Mouse (Mus musculus) C2C12 (cell line): ENCODE results near the gene Gpr4.

Experiments
- CEBPB ChIP-seq: IDR thresholded peaks from one replicate; pipeline ENCODE4 v1.6.1; 2011; ENCODE audit warnings: low read depth, mild to moderate bottlenecking, control low read depth, moderate library complexity
- CTCF ChIP-seq: IDR thresholded peaks from one replicate; pipeline ENCODE4 v1.5.1; 2011; ENCODE audit not compliant: control insufficient read depth, insufficient read depth, insufficient read length
- FOSL1 ChIP-seq: IDR thresholded peaks from one replicate; pipeline ENCODE4 v1.8.0; 2011; ENCODE audit warnings: mild to moderate bottlenecking, low read length; ENCODE audit not compliant: poor library complexity, insufficient read depth, severe bottlenecking
- USF1 ChIP-seq: IDR thresholded peaks from one replicate; pipeline ENCODE4 v1.6.1; 2011; ENCODE audit warnings: low read depth, mild to moderate bottlenecking, control low read depth, moderate library complexity

DNA sequence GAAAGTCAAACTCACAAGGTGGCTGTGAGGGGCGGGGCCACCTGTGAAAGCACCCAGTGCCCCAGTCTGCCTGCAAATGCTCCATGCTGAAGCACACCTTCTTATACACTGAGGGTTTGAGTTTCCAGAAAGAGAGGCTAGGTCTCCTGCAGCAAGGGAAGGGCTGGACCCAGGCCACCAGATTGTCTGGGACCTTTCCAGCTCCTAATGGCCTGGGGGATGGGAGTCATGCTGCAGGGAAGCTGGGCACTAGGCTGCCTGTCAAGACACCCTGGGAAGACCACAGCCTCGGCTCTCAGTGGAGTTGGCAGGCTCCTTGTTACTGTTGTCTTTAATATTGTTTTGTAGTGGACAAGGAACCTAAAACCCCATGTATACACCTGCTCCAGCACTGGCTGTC is 24.1 kb downstream of the Gpr4 start:
- no peak for TF ChIP-seq USF1
- TF ChIP-seq CTCF: no peak
- TF ChIP-seq CEBPB: no peak
- TF ChIP-seq FOSL1: no peak
